Comparison of ENCODE assay signal across 22 mouse cellular contexts in the genomic region with DNA sequence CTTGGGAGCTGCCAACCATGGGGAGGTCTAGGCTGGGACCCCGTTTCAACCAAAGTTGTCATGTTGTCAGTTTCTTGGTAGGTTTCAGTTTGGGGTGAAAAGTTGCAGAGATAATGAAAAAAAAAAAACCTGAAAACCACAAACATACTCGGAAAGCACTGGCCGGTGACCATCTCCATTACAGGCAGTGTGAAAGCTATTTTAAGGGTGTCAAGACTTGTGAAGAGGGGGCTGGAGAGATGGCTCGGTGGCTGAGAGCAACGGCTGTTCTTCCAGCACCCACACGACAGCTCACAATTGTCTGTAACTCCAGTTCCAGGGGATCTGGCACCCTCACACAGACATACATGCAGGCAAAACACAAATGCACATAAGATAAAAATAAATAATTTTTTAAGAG. TPM values are rescaled to one million over a fixed set of nuclear protein-coding genes. Genes with fewer than 3 reads are reported as not detected.
DNase-seq lines count a peak whose midpoint lies in the region; ATAC-seq lines count a peak whose summit lies in the region.
"Had no signal": no experiment of that assay in that cellular context is flagged by ENCODE, and none has a peak within 500 bp of the region (broad histone marks: within the 10 kb centered on the region; RNA-seq: fewer than 3 reads in every experiment).

No protein-coding gene starts in this region.

- no peak for ATAC-seq in erythroblast, adult 5-6 weeks (replicated peaks; ENCODE audit: low FRiP score, poor library complexity, severe bottlenecking)
- ATAC-seq: inflammation-experienced regulatory T-cells, adult 6 months; midbrain, embryonic 16.5 days had no signal

- no peaks in the 10 kb centered on the region for H3K27me3 ChIP-seq in heart, embryonic 10.5 days (ENCODE audit: insufficient read depth, poor library complexity, severe bottlenecking)
- H3K27me3 ChIP-seq: forebrain, embryonic 12.5 days; hindbrain, embryonic 13.5 days; liver, embryonic 13.5 days; neural tube, embryonic 15.5 days had no signal

- H3K36me3 ChIP-seq in heart, embryonic 10.5 days = no peaks in the 10 kb centered on the region
- H3K36me3 ChIP-seq: embryonic facial prominence, embryonic 10.5 days; forebrain, embryonic 12.5 days; hindbrain, embryonic 13.5 days; liver, embryonic 13.5 days; neural tube, embryonic 15.5 days had no signal

- no peaks in the 10 kb centered on the region for H3K9me3 ChIP-seq in heart, embryonic 10.5 days
- H3K9me3 ChIP-seq: embryonic facial prominence, embryonic 10.5 days; forebrain, embryonic 12.5 days; hindbrain, embryonic 13.5 days; liver, embryonic 13.5 days; neural tube, embryonic 15.5 days had no signal

- 41% methylated on average over 6 of the region's 6 CpGs for WGBS in heart, embryonic 10.5 days

- DNase-seq in heart, embryonic 10.5 days (ENCODE audit: low spot score) = no peak
- no peak for DNase-seq in heart, adult 8-10 months (ENCODE audit: low spot score)
- peak; percentile 25 to 55 for DNase-seq in left cerebral cortex, adult 18-20 months (ENCODE audit: low spot score in 2 of 2)
- DNase-seq in left cerebral cortex, postnatal 10 days (ENCODE audit: extremely low spot score in 1 of 2, low spot score in 2 of 2) = no peak
- DNase-seq in left cerebral cortex, adult 9 months (ENCODE audit: low spot score in 2 of 2) = peak; percentile 7 to 19
- DNase-seq in left cerebral cortex, postnatal 36 days (ENCODE audit: low spot score in 2 of 2) = peak; percentile 27 to 28
- DNase-seq: adrenal gland, adult 2 months; cerebellum, adult 9-10 months; gastrocnemius, postnatal 14 days; kidney, adult 9 months; kidney, postnatal 36 days; liver, embryonic 13.5 days; lung, embryonic 14.5 days; lung, postnatal 36 days; thymus, postnatal 25 days had no signal

- H3K4me3 ChIP-seq in heart, embryonic 10.5 days = no peak overlapping the region
- H3K4me3 ChIP-seq: embryonic facial prominence, embryonic 10.5 days; forebrain, embryonic 12.5 days; hindbrain, embryonic 13.5 days; liver, embryonic 13.5 days; neural tube, embryonic 15.5 days had no signal

- H3K4me1 ChIP-seq in heart, embryonic 10.5 days = peaks cover 22% of the 10 kb centered on the region
- H3K4me1 ChIP-seq: neural tube, embryonic 15.5 days had no signal

- intact Hi-C loops in left cerebral cortex, postnatal 10 days (cut with DNase I) = no loop called here
- intact Hi-C loops in left cerebral cortex, postnatal 36 days (cut with DNase I) = no loop called here

- peak overlapping the region; percentile 56; the same call in 1 of the 2 replicates for H3K27ac ChIP-seq in heart, embryonic 10.5 days
- H3K27ac ChIP-seq: embryonic facial prominence, embryonic 10.5 days; forebrain, embryonic 12.5 days; hindbrain, embryonic 13.5 days; liver, embryonic 13.5 days; neural tube, embryonic 15.5 days had no signal

RNA-seq across cellular contexts. Expression of gene Mreg, which starts 35.9 kb away (rescaled TPM):
- 4.0 and 4.2 TPM in 2 replicates for polyA plus RNA-seq in heart, embryonic 10.5 days (2016; fragmentation: Nextera tagmentation; extraction: Ambion mirVana)
- total RNA-seq in heart, adult 8-10 months (2022) = 10 to 100 TPM; 33.3 to 40.4 (median 37.5) TPM
- total RNA-seq in left cerebral cortex, adult 18-20 months (2021) = 1 to 10 TPM; 5.2 to 6.1 TPM
- 1 to 10 TPM; 1.6 to 2.2 TPM for total RNA-seq in left cerebral cortex, postnatal 10 days (2021)
- 1 to 10 TPM; 3.9 to 5.4 TPM for total RNA-seq in left cerebral cortex, postnatal 36 days (2021)
- total RNA-seq in erythroblast, adult 5-6 weeks (2015; ENCODE audit: low replicate concordance) = 0.63 TPM in 1 of 2 replicates, not detected in the other
- total RNA-seq in erythroblast, adult 5-6 weeks (2017; ENCODE audit: low replicate concordance) = 1.1 TPM in 1 of 2 replicates, not detected in the other

Comparison
In these comparisons a context has a peak if more than half of its experiments do, and no peak if none do; other contexts are left out.
1. DNase-seq: peak in left cerebral cortex, adult 18-20 months (2 of 2), left cerebral cortex, adult 9 months (2 of 2) and left cerebral cortex, postnatal 36 days (2 of 2); none in heart, embryonic 10.5 days (single experiment), heart, adult 8-10 months (single experiment) and left cerebral cortex, postnatal 10 days (0 of 2).
2. RNA of gene Mreg, which starts 35.9 kb away (total RNA-seq): 33.3 to 40.4 TPM in heart, adult 8-10 months; 5.2 to 6.1 TPM in left cerebral cortex, adult 18-20 months, 3.9 to 5.4 TPM in left cerebral cortex, postnatal 36 days, 1.6 to 2.2 TPM in left cerebral cortex, postnatal 10 days and 0.63 to 1.1 TPM in erythroblast, adult 5-6 weeks; every median in the first group is over 4 times any median in the second.